Mouse (Mus musculus) lung, adult 2 months (tissue): Measurements from ENCODE around the gene Bysl.

Source experiments
- CTCF ChIP-seq: fragments of 200-500 bp; IDR thresholded peaks from 2 replicates; pipeline ENCODE4 v1.5.1; 2011; ENCODE audit warnings: mild to moderate bottlenecking, low read length, control low read depth; ENCODE audit not compliant: insufficient read depth
- POLR2A ChIP-seq: fragments of 200-500 bp; IDR thresholded peaks from 2 replicates; pipeline ENCODE4 v1.6.1; 2011; ENCODE audit warnings: low read depth, mild to moderate bottlenecking, control low read depth, low read length, borderline replicate concordance; ENCODE audit errors: extremely low read depth

- TF ChIP-seq POLR2A, result no peak
- TF ChIP-seq CTCF, result no peak
Observed at GRCm38 (mm10) chr17:47559726-47560125, 51.6 kb downstream of the Bysl start.
